ENCODE assay signal across 26 mouse cellular contexts in genomic region chr16:72828381-72828780, GRCm38 (mm10).
A peak's percentile ranks its signal among the peaks of the same experiment; 100 is the strongest.
DNase-seq lines count a peak whose midpoint lies in the region; ATAC-seq and TF ChIP-seq lines count a peak whose summit lies in the region.
"Had no signal": no experiment of that assay in that cellular context is flagged by ENCODE, and none has a peak within 500 bp of the region (broad histone marks: within the 10 kb centered on the region; RNA-seq: fewer than 3 reads in every experiment).

No protein-coding gene starts in this region.

- ATAC-seq in kidney, embryonic 16.5 days (ENCODE audit: low FRiP score, low TSS enrichment): no peak
- ATAC-seq in kidney, embryonic 14.5 days (ENCODE audit: low FRiP score, low TSS enrichment): no peak
- 0 out of 2 replicates have a peak, but pooled peaks have one; percentile 28 for ATAC-seq in lung, embryonic 14.5 days (ENCODE audit: insufficient read depth)
- ATAC-seq in forebrain, embryonic 12.5 days (ENCODE audit: low FRiP score): no peak
- ATAC-seq: activated CD4-positive, CD25-positive, alpha-beta regulatory T cell, adult 4 months; forebrain, embryonic 13.5 days; forebrain, embryonic 16.5 days; hindbrain, postnatal 0 days; inflammation-experienced regulatory T-cells, adult 6 months had no signal

- peak; percentile 39 for DNase-seq in embryo, embryonic 10 days (ENCODE audit: low spot score)
- DNase-seq in embryo, embryonic 10.5 days (ENCODE audit: low spot score): no peak
- peak; percentile 51 for DNase-seq in lung, embryonic 14.5 days
- no peak for DNase-seq in lung, postnatal 10 days
- DNase-seq: adrenal gland, postnatal 10 days; adrenal gland, postnatal 36 days; cerebellum, adult 18-20 months; cerebellum, adult 9-10 months; cerebellum, postnatal 14 days; gastrocnemius, postnatal 10 days; gastrocnemius, postnatal 36 days; heart, adult 2 months; heart, postnatal 14 days; heart, postnatal 4 days had no signal

- no peak overlapping the region for H3K4me3 ChIP-seq in kidney, embryonic 16.5 days (ENCODE audit: low read length)
- H3K4me3 ChIP-seq in kidney, embryonic 14.5 days (ENCODE audit: low read length): no peak overlapping the region
- no peak overlapping the region for H3K4me3 ChIP-seq in lung, embryonic 14.5 days (ENCODE audit: low read depth, low read length)
- no peak overlapping the region for H3K4me3 ChIP-seq in forebrain, embryonic 12.5 days (replicated peaks)
- H3K4me3 ChIP-seq: embryonic facial prominence, embryonic 13.5 days; forebrain, embryonic 13.5 days; heart, adult 2 months; heart, embryonic 10.5 days; heart, embryonic 13.5 days had no signal

- H3K4me1 ChIP-seq in kidney, embryonic 16.5 days (ENCODE audit: insufficient read depth, low read length): peaks cover 31% of the 10 kb centered on the region
- peaks cover 26% of the 10 kb centered on the region for H3K4me1 ChIP-seq in kidney, embryonic 14.5 days (ENCODE audit: control insufficient read depth, insufficient read depth, low read length)
- H3K4me1 ChIP-seq in lung, embryonic 14.5 days (ENCODE audit: insufficient read depth): peaks cover 3% of the 10 kb centered on the region; the same call in 1 of the 2 replicates
- H3K4me1 ChIP-seq in forebrain, embryonic 12.5 days: peaks cover 8% of the 10 kb centered on the region; the same call in 1 of the 2 replicates
- H3K4me1 ChIP-seq: forebrain, embryonic 13.5 days; heart, embryonic 10.5 days had no signal

- H3K36me3 ChIP-seq in kidney, embryonic 16.5 days (ENCODE audit: insufficient read depth, low read length): no peaks in the 10 kb centered on the region
- H3K36me3 ChIP-seq in kidney, embryonic 14.5 days (ENCODE audit: control insufficient read depth, insufficient read depth, low read length): no peaks in the 10 kb centered on the region
- no peaks in the 10 kb centered on the region for H3K36me3 ChIP-seq in lung, embryonic 14.5 days (ENCODE audit: insufficient read depth)
- no peaks in the 10 kb centered on the region for H3K36me3 ChIP-seq in forebrain, embryonic 12.5 days (replicated peaks)
- H3K36me3 ChIP-seq: embryonic facial prominence, embryonic 13.5 days; heart, embryonic 10.5 days; heart, embryonic 13.5 days had no signal

- 40% methylated on average over 8 of the region's 8 CpGs for WGBS in kidney, embryonic 16.5 days
- WGBS in kidney, embryonic 14.5 days: 42% methylated on average over 8 of the region's 8 CpGs
- WGBS in lung, embryonic 14.5 days: 31% methylated on average over 8 of the region's 8 CpGs
- WGBS in forebrain, embryonic 12.5 days: 86% methylated on average over 8 of the region's 8 CpGs

- no peak overlapping the region for H3K27ac ChIP-seq in kidney, embryonic 16.5 days (ENCODE audit: low read length)
- H3K27ac ChIP-seq in kidney, embryonic 14.5 days (ENCODE audit: low read depth, low read length): no peak overlapping the region; the same call in 1 of the 2 replicates
- no peak overlapping the region for H3K27ac ChIP-seq in lung, embryonic 14.5 days (ENCODE audit: low read depth)
- H3K27ac ChIP-seq in forebrain, embryonic 12.5 days: no peak overlapping the region
- H3K27ac ChIP-seq: embryonic facial prominence, embryonic 13.5 days; forebrain, embryonic 13.5 days; heart, adult 2 months; heart, embryonic 10.5 days; heart, embryonic 13.5 days; hindbrain, embryonic 14.5 days; hindbrain, postnatal 0 days had no signal

- no peak overlapping the region for H3K9ac ChIP-seq in kidney, embryonic 16.5 days (replicated peaks; ENCODE audit: low read length)
- H3K9ac ChIP-seq in kidney, embryonic 14.5 days (ENCODE audit: low read depth, low read length): no peak overlapping the region
- no peak overlapping the region for H3K9ac ChIP-seq in lung, embryonic 14.5 days
- no peak overlapping the region for H3K9ac ChIP-seq in forebrain, embryonic 12.5 days
- H3K9ac ChIP-seq: embryonic facial prominence, embryonic 13.5 days; forebrain, embryonic 13.5 days; heart, embryonic 13.5 days; hindbrain, embryonic 14.5 days had no signal

- 0 out of 2 replicates have a peak overlapping the region, but pooled peaks have one; percentile 12 for H3K4me2 ChIP-seq in kidney, embryonic 16.5 days (replicated peaks; ENCODE audit: low read depth, low read length)
- H3K4me2 ChIP-seq in kidney, embryonic 14.5 days (replicated peaks; ENCODE audit: low read depth, low read length): no peak overlapping the region
- no peak overlapping the region for H3K4me2 ChIP-seq in lung, embryonic 14.5 days
- H3K4me2 ChIP-seq in forebrain, embryonic 12.5 days: no peak overlapping the region
- H3K4me2 ChIP-seq: embryonic facial prominence, embryonic 13.5 days; forebrain, embryonic 13.5 days; heart, embryonic 13.5 days; hindbrain, embryonic 14.5 days had no signal

- H3K27me3 ChIP-seq in kidney, embryonic 16.5 days (ENCODE audit: insufficient read depth, low read length): no peaks in the 10 kb centered on the region
- H3K27me3 ChIP-seq in kidney, embryonic 14.5 days (ENCODE audit: control insufficient read depth, insufficient read depth, low read length): no peaks in the 10 kb centered on the region
- H3K27me3 ChIP-seq in lung, embryonic 14.5 days (ENCODE audit: insufficient read depth, low read length): no peaks in the 10 kb centered on the region
- H3K27me3 ChIP-seq in forebrain, embryonic 12.5 days: no peaks in the 10 kb centered on the region
- H3K27me3 ChIP-seq: embryonic facial prominence, embryonic 13.5 days; forebrain, embryonic 13.5 days; heart, embryonic 13.5 days had no signal

- no peak for TF ChIP-seq CTCF in lung, embryonic 14.5 days (IDR thresholded peaks at IDR 0.05; ENCODE audit: low read depth)

- no peaks in the 10 kb centered on the region for H3K9me3 ChIP-seq in kidney, embryonic 16.5 days (ENCODE audit: low read length)
- no peaks in the 10 kb centered on the region for H3K9me3 ChIP-seq in kidney, embryonic 14.5 days (ENCODE audit: control insufficient read depth, low read length)
- no peaks in the 10 kb centered on the region for H3K9me3 ChIP-seq in lung, embryonic 14.5 days (ENCODE audit: low read depth, low read length)
- no peaks in the 10 kb centered on the region for H3K9me3 ChIP-seq in forebrain, embryonic 12.5 days
- H3K9me3 ChIP-seq: embryonic facial prominence, embryonic 13.5 days; forebrain, embryonic 13.5 days; heart, embryonic 10.5 days; heart, embryonic 13.5 days had no signal

Comparison
In these comparisons a context has a peak if more than half of its experiments do, and no peak if none do; other contexts are left out.
1. DNase-seq: peak in embryo, embryonic 10 days (single experiment) and lung, embryonic 14.5 days (single experiment); none in embryo, embryonic 10.5 days (single experiment) and lung, postnatal 10 days (single experiment).